Comparison of ENCODE assay signal across 19 mouse cellular contexts in the genomic region with DNA sequence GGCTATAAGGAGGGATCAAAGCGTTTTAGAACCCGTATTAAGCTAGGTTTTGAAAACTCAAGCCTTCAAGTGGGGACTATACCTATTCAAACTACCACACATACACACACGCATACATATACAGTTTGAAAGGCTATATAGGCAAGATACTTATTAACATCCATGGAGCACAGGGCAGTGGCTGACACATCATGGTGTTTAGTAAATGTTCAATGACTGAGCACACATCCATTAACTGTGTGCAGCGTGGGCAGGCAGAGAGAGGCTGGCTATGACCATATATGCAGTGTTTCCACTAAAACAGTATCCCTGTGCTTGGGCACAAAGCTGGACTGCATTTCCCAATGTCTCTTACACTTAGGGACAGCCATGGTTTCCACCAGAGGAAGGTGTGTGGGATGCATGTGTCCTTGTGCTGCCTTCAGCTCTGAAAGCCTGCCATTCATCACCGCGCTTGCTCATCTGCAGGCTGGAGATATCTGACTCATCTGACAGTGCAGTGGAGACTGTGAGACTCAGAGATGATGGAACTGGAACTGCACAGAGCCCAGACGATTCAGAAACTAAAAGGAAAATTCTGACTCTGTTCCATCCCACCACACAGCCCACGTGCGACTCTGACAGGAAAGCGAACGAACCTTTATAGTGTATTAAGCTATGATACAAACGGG.
DNase-seq lines count a peak whose midpoint lies in the region; ATAC-seq and TF ChIP-seq lines count a peak whose summit lies in the region.
"Had no signal": no experiment of that assay in that cellular context is flagged by ENCODE, and none has a peak within 500 bp of the region (broad histone marks: within the 10 kb centered on the region; RNA-seq: fewer than 3 reads in every experiment).

No protein-coding gene starts in this region.

- H3K4me1 ChIP-seq in kidney, postnatal 0 days (replicated peaks; ENCODE audit: insufficient read depth, low read length) = no peaks in the 10 kb centered on the region
- no peaks in the 10 kb centered on the region for H3K4me1 ChIP-seq in hindbrain, embryonic 13.5 days (replicated peaks)
- H3K4me1 ChIP-seq: embryonic facial prominence, embryonic 15.5 days; hindbrain, embryonic 10.5 days; midbrain, embryonic 13.5 days had no signal

- H3K4me3 ChIP-seq in kidney, postnatal 0 days (replicated peaks; ENCODE audit: low read depth, low read length) = no peak overlapping the region
- no peak overlapping the region for H3K4me3 ChIP-seq in hindbrain, embryonic 13.5 days
- H3K4me3 ChIP-seq: embryonic facial prominence, embryonic 15.5 days; hindbrain, embryonic 10.5 days; limb, embryonic 13.5 days; midbrain, embryonic 13.5 days had no signal

- H3K27ac ChIP-seq in kidney, postnatal 0 days = no peak overlapping the region
- no peak overlapping the region for H3K27ac ChIP-seq in hindbrain, embryonic 13.5 days
- H3K27ac ChIP-seq: embryonic facial prominence, embryonic 15.5 days; hindbrain, embryonic 10.5 days; limb, embryonic 13.5 days; macrophage; midbrain, embryonic 13.5 days had no signal

- TF ChIP-seq CTCF in kidney, postnatal 0 days (IDR thresholded peaks at IDR 0.05; ENCODE audit: low read depth) = no peak

- H3K9me3 ChIP-seq in kidney, postnatal 0 days (replicated peaks; ENCODE audit: low read length) = no peaks in the 10 kb centered on the region
- H3K9me3 ChIP-seq in hindbrain, embryonic 13.5 days = no peaks in the 10 kb centered on the region
- H3K9me3 ChIP-seq: embryonic facial prominence, embryonic 15.5 days; hindbrain, embryonic 10.5 days; midbrain, embryonic 13.5 days had no signal

- H3K27me3 ChIP-seq in kidney, postnatal 0 days (ENCODE audit: insufficient read depth, low read length) = no peaks in the 10 kb centered on the region
- H3K27me3 ChIP-seq in hindbrain, embryonic 13.5 days = no peaks in the 10 kb centered on the region
- H3K27me3 ChIP-seq: embryonic facial prominence, embryonic 15.5 days; limb, embryonic 13.5 days; midbrain, embryonic 13.5 days had no signal

- no peak overlapping the region for H3K9ac ChIP-seq in kidney, postnatal 0 days (ENCODE audit: low read depth, low read length)
- no peak overlapping the region for H3K9ac ChIP-seq in hindbrain, embryonic 13.5 days
- H3K9ac ChIP-seq: embryonic facial prominence, embryonic 15.5 days; limb, embryonic 13.5 days; midbrain, embryonic 13.5 days had no signal

- DNase-seq in kidney, postnatal 0 days (ENCODE audit: low spot score) = peak; percentile 3
- no peak for DNase-seq in kidney, adult 9 months
- peak; percentile 69 for DNase-seq in right cerebral cortex, adult 18-20 months
- DNase-seq in right cerebral cortex, postnatal 14 days = no peak
- peak; percentile 59 to 62 for DNase-seq in adrenal gland, postnatal 36 days
- peak; percentile 21 to 38 for DNase-seq in right cerebral cortex, postnatal 36 days (ENCODE audit: low spot score in 2 of 2)
- no peak for DNase-seq in T-cell, adult 2 months (ENCODE audit: low spot score)
- DNase-seq: cerebellum, adult 2 months; kidney, postnatal 14 days; spleen, adult 18-20 months; thymus, postnatal 25 days had no signal

- H3K36me3 ChIP-seq in kidney, postnatal 0 days (ENCODE audit: insufficient read depth, low read length) = no peaks in the 10 kb centered on the region
- no peaks in the 10 kb centered on the region for H3K36me3 ChIP-seq in hindbrain, embryonic 13.5 days
- H3K36me3 ChIP-seq: embryonic facial prominence, embryonic 15.5 days; G1E; hindbrain, embryonic 10.5 days; limb, embryonic 13.5 days; midbrain, embryonic 13.5 days had no signal

- peak; percentile 74 for ATAC-seq in kidney, postnatal 0 days (replicated peaks; ENCODE audit: low FRiP score, low read depth)
- ATAC-seq in hindbrain, embryonic 13.5 days (ENCODE audit: low FRiP score) = no peak
- ATAC-seq: inflammation-experienced regulatory T-cells, adult 6 months; midbrain, embryonic 13.5 days had no signal

- WGBS in kidney, postnatal 0 days = 78% methylated on average over 12 of the region's 12 CpGs
- WGBS in hindbrain, embryonic 13.5 days = 88% methylated on average over 12 of the region's 12 CpGs

- no peak overlapping the region for H3K4me2 ChIP-seq in kidney, postnatal 0 days (ENCODE audit: low read length)
- no peak overlapping the region for H3K4me2 ChIP-seq in hindbrain, embryonic 13.5 days
- H3K4me2 ChIP-seq: embryonic facial prominence, embryonic 15.5 days; limb, embryonic 13.5 days; midbrain, embryonic 13.5 days had no signal

Comparison
In these comparisons a context has a peak if more than half of its experiments do, and no peak if none do; other contexts are left out.
1. DNase-seq: peak in kidney, postnatal 0 days (single experiment), right cerebral cortex, adult 18-20 months (single experiment), adrenal gland, postnatal 36 days (2 of 2) and right cerebral cortex, postnatal 36 days (2 of 2); none in kidney, adult 9 months (single experiment), right cerebral cortex, postnatal 14 days (single experiment) and T-cell, adult 2 months (single experiment).